Mouse (Mus musculus): ENCODE results near the gene Gkn3.

Gene Gkn3

GRCm38 (mm10) chr6:87350829-87351228 is 37.9 kb downstream of the Gkn3 start, which contains the start of gene Gkn1:
Gkn1 (minus strand) TSS chr6:87350942.
- no peak for DNase-seq

GRCm38 (mm10) chr6:87335935-87336295 is 52.8 kb downstream of the Gkn3 start:
- DNase-seq: no peak

DNA sequence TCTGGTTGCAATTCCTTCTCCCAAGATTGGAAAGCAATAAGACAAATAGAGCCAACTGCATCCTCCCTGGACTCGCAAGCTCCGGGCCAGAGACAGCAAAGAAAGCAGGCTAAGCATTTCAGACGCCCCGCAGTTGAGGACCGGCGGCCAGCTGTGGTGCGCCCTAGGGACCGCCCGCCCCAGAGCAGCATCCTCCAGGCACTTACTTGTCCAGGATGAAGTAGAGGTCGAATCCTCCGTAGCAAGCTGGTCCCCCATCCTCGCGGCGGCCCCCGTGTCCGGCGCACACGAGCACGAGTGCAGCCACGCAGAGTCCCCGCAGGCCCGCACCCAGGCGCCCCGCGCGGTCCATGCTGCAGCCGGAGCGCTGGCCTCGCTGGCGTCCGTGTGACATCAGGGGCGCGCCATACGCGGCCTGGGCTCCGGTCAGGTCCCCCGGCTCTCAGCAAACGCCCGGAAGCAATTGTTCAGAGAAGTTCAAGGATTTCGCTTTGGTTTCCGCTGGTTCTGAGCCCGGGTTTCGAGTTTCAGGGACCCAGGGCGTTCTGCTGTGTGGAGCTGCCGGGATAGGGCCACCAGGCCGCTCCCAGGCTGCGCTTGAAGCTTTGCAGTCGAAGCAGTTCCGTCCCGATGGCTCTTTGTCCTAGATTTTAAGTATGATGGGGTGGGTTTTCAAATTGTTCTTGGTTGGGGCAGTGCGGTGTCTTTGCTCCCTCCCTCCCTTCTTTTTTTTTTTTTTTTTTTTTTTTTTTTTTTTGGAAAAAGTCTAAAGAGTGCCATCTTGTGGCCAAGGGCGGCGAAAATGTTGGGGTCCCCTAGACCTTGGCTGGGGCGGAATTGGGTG is 53.4 kb downstream of the Gkn3 start, which contains the start of gene Antxr1:
Antxr1 (minus strand) TSS at position 731 of the 844 bp plus-strand sequence.
- peak; percentile 7 to 9 for DNase-seq

- DNase-seq: no peak
Observed at GRCm38 (mm10) chr6:87334361-87335090, 54.2 kb downstream of the Gkn3 start.

Measured in thymus, adult 18-20 months (tissue).